Mouse (Mus musculus) WW6 (cell line): ENCODE results near the gene Isoc2b.
"Not testable (repeated sequence)": the region's sequence is repeated elsewhere in the genome, so short reads cannot be mapped to it uniquely, and the experiment has no call there.

Source experiments
- DNase-seq: peaks from one replicate; pipeline ENCODE4 v3.0.0-alpha.2; 2013; ENCODE audit warnings: low read depth, low spot score

The Isoc2b gene

DNA sequence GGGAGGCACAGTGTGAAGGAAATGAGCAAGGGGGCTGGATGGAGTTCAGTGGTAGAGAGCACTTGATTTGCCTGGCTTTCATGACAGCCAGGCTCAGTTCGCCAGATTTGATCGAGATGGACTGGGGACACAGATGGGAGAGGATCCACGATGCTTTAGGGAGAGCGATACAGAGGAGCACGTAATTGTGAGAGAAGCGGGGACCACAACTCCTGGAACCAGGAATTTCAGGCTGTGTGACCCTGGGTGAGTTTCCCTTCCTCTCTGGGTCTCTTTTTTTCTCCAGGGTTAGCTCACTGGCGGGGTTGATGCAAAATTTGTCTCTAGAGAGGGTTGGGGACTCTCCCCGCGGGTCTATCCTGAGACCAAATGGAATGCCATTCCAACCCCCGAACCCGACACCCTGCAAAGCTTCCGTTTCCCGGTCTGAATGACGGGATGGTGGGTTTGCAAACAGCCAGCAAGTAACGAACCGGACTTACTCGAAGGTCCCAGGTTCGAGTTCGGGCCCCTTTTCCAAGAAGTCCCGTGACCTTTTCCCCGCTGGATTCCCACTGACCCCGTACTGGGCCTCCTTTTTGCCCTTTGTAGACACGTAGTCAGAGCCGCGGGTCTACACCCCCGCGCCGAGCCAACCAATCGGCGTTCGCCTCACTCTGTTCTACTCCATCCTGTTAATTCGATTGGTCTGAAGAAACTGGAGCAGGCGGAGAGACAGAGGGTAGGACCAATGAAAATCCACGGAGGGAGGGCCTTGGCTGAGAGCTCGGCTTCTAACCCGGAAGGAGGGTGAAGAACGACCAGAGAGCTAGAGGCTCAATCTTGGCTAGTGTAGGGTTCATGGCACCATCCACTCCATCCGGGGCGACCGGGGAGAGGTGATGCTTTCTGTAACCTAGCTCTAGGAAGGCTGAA, 4.2 kb downstream of the Isoc2b start:
- DNase-seq: peak; percentile 92

- no peak for DNase-seq
Measured at GRCm38 (mm10) chr7:4865090-4865489, 5.0 kb downstream of the Isoc2b start.

- no peak for DNase-seq
Measured at GRCm38 (mm10) chr7:4864130-4864845, 5.8 kb downstream of the Isoc2b start.

DNA sequence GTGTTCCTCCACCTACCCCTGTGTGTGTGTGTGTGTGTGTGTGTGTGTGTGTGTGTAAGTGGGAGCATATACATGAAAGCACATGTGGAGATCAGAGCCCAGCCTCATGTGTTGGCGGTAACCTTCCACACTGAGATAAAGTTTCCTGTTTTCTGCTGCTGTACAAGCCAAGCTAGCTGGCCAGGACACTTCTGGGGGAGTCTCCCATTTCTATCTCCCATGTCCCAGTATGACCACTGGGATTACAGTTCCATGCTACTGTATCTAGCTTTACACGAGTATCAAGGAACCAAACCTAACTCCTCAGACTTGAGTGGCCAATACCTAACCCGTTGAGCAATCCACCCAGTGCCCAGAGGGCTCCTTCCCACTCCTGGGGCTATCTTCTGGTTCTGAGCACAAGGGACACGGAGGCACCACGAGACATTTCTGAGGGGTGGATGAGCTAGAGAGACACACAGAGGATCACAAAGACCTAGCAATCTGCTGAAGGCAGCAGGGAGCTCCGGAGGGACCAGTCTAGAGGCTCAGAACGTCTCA, 6.4 kb downstream of the Isoc2b start:
- no peak for DNase-seq

DNA sequence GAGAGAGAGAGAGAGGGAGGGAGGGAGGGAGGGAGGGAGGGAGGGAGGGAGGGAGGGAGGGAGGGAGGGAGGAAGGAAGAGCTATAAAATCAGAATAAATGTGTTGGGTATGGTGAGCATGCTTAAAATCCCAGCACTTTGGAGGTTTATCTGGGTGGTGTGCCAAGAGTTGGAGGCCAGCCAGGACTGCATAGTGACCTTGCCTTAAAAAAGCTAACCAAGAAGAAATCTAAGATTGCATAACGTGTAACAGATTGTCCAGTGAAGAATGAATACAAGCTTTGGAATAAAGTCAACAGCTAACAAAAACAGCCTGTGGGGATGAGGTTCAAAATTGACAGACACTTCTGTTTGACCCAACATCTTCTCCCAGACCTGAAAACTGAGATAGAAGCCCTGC, 7.0 kb downstream of the Isoc2b start:
- no peak for DNase-seq

GRCm38 (mm10) chr7:4860926-4861325, 9.1 kb downstream of the Isoc2b start:
- DNase-seq: not testable (repeated sequence)

DNA sequence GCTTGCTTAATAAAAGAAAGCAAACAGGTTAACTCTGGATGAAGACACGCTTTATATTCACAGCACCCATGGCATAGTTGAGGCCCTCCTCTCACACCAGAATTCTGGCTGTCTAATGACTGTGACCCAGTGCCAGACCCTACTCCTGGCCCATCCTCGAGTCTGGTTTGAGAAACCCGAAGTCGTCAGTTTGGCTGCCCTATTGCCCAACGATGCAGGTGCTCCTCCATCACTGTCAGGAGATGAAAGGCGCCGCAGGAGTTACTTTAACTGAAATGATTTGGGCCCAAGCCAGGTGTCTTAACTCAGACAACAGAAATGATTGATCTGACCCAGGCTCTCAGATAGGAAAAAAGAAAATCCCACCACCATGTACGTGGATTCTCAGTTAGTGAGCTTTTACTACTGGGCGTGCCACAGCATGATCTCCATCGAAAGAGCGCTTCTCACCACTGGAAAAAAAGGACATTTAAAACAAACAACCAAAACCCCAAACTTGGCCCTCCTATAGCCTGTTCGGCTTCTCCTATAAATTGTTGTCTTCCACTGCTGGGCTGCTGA, 10.6 kb downstream of the Isoc2b start:
- DNase-seq: no peak

DNA sequence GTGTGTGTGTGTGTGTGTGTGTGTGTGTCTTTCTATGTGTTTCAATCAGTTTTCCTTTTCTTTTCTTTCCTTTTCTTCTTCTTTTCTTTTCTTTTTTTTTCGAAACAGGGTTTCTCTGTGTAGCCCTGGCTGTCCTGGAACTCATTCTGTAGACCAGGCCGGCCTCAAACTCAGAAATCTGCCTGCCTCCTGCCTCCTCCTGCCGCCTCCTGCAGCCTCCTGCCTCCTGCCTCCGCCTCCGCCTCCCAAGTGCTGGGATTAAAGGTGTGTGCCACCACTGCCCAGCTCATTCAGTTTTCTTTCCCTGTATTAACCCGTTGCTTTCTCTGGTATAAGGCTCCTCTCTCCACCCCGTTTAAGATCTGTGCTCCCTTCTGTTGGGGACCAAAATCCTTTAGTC, 12.7 kb downstream of the Isoc2b start:
- DNase-seq: no peak

- no peak for DNase-seq
Measured at GRCm38 (mm10) chr7:4856508-4856907, 13.6 kb downstream of the Isoc2b start.

GRCm38 (mm10) chr7:4853613-4854012, 16.4 kb downstream of the Isoc2b start:
- no peak for DNase-seq

DNA sequence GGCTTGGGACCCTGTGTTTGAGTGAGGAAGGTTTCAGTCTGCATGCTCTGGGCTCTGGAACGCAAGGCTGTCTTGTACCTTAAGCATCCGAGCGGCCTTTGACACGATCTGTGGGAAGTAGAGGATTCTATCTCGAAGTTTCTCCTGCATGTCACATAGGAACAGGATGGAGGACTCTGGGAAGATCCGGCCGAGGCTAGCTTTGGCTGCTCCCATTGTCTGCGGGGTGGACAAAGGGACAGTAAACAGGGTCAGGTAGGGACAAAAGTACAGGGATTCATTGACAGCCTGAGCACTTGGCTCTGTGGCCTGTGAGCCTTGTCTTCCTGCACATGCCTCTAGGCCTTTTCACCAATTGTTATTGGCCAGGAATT, 18.8 kb downstream of the Isoc2b start:
- DNase-seq: no peak

DNA sequence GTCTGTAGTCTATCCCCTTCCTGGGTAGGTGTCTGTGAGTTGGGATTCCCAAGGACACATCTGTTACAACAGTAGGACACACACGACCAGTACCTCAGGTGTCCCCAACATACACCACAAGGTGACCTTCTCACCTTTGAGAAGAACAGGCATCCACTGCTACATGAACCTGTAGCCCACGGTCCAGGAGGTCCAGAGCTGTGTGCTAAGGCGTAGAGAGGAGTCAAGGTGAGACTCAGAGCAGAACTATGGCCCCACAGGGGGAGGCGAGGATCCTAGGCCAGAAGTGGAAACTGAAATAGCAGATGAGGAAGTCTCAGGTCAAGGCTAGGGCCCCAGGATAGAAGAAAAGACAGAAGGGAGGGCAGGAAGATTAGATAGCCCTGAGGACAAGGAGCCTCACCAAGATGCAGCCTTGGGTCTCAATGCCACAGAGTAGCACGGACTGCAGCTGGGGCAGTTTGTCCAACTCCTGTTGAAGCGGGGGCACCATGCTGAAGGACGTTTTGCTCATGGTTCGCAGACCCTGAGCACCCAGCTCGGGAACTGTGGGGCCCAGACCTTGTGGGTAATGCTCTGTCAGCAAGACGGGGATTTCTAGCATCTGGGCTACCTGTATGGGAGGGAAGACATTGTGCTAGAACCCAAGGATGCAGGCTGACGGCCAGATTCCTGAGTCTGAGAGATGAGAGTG, 19.3 kb downstream of the Isoc2b start:
- no peak for DNase-seq

DNA sequence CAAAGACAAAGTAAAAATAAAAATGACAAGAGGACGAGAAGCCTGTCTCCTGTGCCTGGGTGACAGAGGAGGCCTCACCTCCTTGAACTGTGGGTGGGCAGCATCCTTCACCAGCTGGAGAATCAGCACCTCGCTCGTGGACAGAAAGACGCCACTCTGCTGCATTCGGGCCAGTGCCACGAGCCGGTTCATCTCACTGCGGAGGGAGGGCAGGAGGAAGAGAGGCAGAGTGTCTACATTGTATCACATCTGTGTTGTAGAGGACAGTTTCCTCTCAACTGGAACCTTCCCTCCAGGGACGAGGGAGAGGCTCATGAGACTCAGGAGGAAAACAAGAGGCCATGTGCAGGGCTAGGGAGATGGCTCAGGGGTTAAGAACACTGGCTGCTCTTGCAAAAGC, 20.7 kb downstream of the Isoc2b start:
- no peak for DNase-seq

GRCm38 (mm10) chr7:4844917-4845309, 25.1 kb downstream of the Isoc2b start:
- DNase-seq: peak; percentile 87

GRCm38 (mm10) chr7:4844245-4844916, 25.7 kb downstream of the Isoc2b start, which contains the start of gene Shisa7:
Shisa7 (minus strand) TSS chr7:4844696.
- no peak for DNase-seq

GRCm38 (mm10) chr7:4843604-4844244, 26.3 kb downstream of the Isoc2b start:
- DNase-seq: no peak

DNA sequence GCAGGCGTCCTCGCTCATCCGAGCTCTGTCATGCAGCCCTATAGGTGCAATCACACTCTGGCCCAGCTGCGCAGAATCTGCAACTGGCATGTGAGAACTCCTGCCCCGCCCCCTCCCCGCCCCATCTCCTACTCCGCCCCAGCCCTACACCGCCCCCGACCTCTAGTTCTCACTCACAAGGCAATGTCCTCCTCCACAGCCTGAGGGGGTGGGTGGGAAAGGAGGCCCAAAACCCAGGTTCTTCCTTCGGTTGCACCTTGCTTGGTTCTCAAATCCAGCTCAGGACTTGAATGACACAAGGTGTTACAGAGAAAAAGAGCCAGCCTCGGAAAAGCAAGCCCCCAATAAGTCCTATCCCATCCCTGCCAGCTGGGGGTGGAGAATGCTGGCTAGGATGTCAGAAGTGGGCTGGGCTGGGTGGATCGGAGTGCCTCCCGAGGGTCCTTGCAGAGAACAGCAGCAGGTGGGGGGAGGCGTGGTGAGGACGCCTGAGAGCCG, 27.4 kb downstream of the Isoc2b start:
- DNase-seq: no peak

GRCm38 (mm10) chr7:4842077-4842476, 28.0 kb downstream of the Isoc2b start:
- no peak for DNase-seq

DNA sequence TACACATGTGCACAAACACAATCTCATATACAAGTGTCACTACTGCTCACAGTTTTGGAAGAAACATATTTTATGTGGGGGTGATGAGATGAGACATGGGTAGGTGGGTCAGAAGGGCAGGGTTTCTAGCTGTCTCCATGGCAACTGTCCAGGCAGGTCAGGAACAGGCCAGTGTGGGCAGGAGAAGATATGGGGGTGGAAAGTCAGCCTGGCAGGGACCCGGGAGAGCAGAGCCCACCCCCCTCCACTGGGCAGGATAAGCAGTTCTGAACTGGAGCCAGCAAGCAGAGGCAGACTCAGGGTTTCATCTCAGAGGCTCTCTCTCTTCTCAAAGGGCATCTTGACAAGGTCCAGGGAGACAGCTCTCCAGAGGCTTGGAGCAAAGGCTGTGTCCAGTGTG, 32.4 kb downstream of the Isoc2b start:
- no peak for DNase-seq

- peak; percentile 66 for DNase-seq
Measured at GRCm38 (mm10) chr7:4836351-4836792, 33.7 kb downstream of the Isoc2b start.
